Mouse (Mus musculus) liver, postnatal 0 days (tissue): ENCODE data around the gene Napsa. TPM values are rescaled to one million over a fixed set of nuclear protein-coding genes. Genes with fewer than 3 reads are reported as not detected.
A peak's percentile ranks its signal among the peaks of the same experiment; 100 is the strongest.

Experiments
- ATAC-seq: fragments of 200-750 bp; cut with Nextera tagmentation; 2 replicates; pipeline ENCODE4 v1.8.0; 2017; ENCODE audit warnings: mild to moderate bottlenecking, moderate library complexity
- DNase-seq: peaks from one replicate; pipeline ENCODE4 v3.0.0-alpha.2; 2016
- H3K27ac ChIP-seq: fragments of 300-500 bp; sonication (generic); 2 replicates; pipeline ENCODE4 v1.5.1; 2014; ENCODE audit warnings: antibody characterized with exemption, moderate library complexity, mild to moderate bottlenecking, low read depth
- H3K27me3 ChIP-seq: fragments of 300-500 bp; sonication (generic); 2 replicates; pipeline ENCODE4 v1.6.1; 2014; ENCODE audit warnings: low read length, control low read depth, mixed read lengths; ENCODE audit not compliant: insufficient read depth
- H3K36me3 ChIP-seq: fragments of 300-500 bp; sonication (generic); replicated peaks from 2 replicates; pipeline ENCODE4 v1.6.1; 2014; ENCODE audit warnings: mild to moderate bottlenecking, control low read depth, low read length, moderate library complexity, mixed read lengths; ENCODE audit not compliant: insufficient read depth
- H3K4me1 ChIP-seq: fragments of 300-500 bp; sonication (generic); 2 replicates; pipeline ENCODE4 v1.6.1; 2014; ENCODE audit warnings: antibody characterized with exemption, mild to moderate bottlenecking, control low read depth; ENCODE audit not compliant: insufficient read depth
- H3K4me2 ChIP-seq: fragments of 300-500 bp; sonication (generic); 2 replicates; pipeline ENCODE4 v1.6.1; 2014; ENCODE audit warnings: low read depth, mild to moderate bottlenecking, low read length, moderate library complexity, mixed read lengths
- H3K4me3 ChIP-seq: fragments of 300-500 bp; sonication (generic); 2 replicates; pipeline ENCODE4 v1.5.1; 2014; ENCODE audit warnings: low read depth, low read length
- H3K9ac ChIP-seq: fragments of 300-500 bp; sonication (generic); replicated peaks from 2 replicates; pipeline ENCODE4 v1.6.1; 2014; ENCODE audit warnings: mild to moderate bottlenecking, moderate library complexity
- H3K9me3 ChIP-seq: fragments of 300-500 bp; sonication (generic); 2 replicates; pipeline ENCODE4 v1.6.1; 2016; ENCODE audit warnings: mild to moderate bottlenecking, control low read depth, low read length, mixed read lengths
- CTCF ChIP-seq: sonication (generic); IDR thresholded peaks from 2 replicates; pipeline ENCODE4 v1.5.1; 2016; ENCODE audit warnings: antibody characterized with exemption, low read depth
- EP300 ChIP-seq: IDR thresholded peaks from 2 replicates; pipeline ENCODE4 v1.6.1; 2016; ENCODE audit warnings: antibody characterized with exemption, low read depth, mild to moderate bottlenecking
- WGBS: fragments of 180-500 bp; shearing (Covaris S2); extraction: QIAGEN DNeasy Blood & Tissue Kit; methylation state at CpG from one replicate; pipeline ENCODE4 v1.1.7; 2014; ENCODE audit not compliant: insufficient replicate concordance; 5-methylcytosine and 5-hydroxymethylcytosine counted together
- polyA plus RNA-seq: library from polyadenylated mRNA; unstranded; fragments of >200 nt; fragmentation: Nextera tagmentation; extraction: Ambion mirVana; gene quantifications from 2 replicates; pipeline ENCODE4 v1.2.1, GENCODE M21; 2015

Gene Napsa
- polyA plus RNA-seq, 1 experiment from 2014 or later, result 17.8 TPM

GRCm38 (mm10) chr7:44584265-44584804, 12.2 kb downstream of the Napsa start:
- Histone ChIP-seq H3K27me3 (peaks cover 38% of the 10 kb centered on the region), H3K4me1 (peaks cover 12% of the 10 kb centered on the region), H3K9me3 (no peaks in the 10 kb centered on the region), H3K4me2 (no peak overlapping the region), H3K4me3 (no peak overlapping the region), H3K27ac (no peak overlapping the region), H3K36me3 (no peaks in the 10 kb centered on the region; the same call in 1 of the 2 replicates), H3K9ac (no peak overlapping the region)
- DNase-seq (no peak), ATAC-seq (no peak)
- no peak for TF ChIP-seq EP300
- TF ChIP-seq CTCF, result no peak
- WGBS, result 48% methylated on average over 4 of the region's 4 CpGs

GRCm38 (mm10) chr7:44584921-44585320, 12.7 kb downstream of the Napsa start:
- peaks cover 44% of the 10 kb centered on the region for H3K27me3 ChIP-seq
- no peak overlapping the region for H3K27ac ChIP-seq
- WGBS, result 76% methylated on average over 6 of the region's 6 CpGs
- peaks cover 14% of the 10 kb centered on the region for H3K4me1 ChIP-seq
- ATAC-seq, result no peak
- no peak for DNase-seq
- H3K9me3 ChIP-seq, result no peaks in the 10 kb centered on the region
- no peak overlapping the region for H3K9ac ChIP-seq
- no peak overlapping the region for H3K4me2 ChIP-seq
- H3K4me3 ChIP-seq, result no peak overlapping the region
- no peaks in the 10 kb centered on the region; the same call in 1 of the 2 replicates for H3K36me3 ChIP-seq
- TF ChIP-seq EP300, result no peak
- no peak for TF ChIP-seq CTCF

GRCm38 (mm10) chr7:44585606-44586005, 13.4 kb downstream of the Napsa start:
- Histone ChIP-seq H3K4me3 (no peak overlapping the region), H3K36me3 (no peaks in the 10 kb centered on the region; the same call in 1 of the 2 replicates), H3K9me3 (no peaks in the 10 kb centered on the region), H3K27ac (no peak overlapping the region), H3K4me2 (no peak overlapping the region), H3K4me1 (peaks cover 18% of the 10 kb centered on the region), H3K9ac (no peak overlapping the region), H3K27me3 (peaks cover 50% of the 10 kb centered on the region)
- ATAC-seq (no peak), DNase-seq (no peak)
- 80% methylated on average over 6 of the region's 6 CpGs for WGBS
- TF ChIP-seq CTCF (no peak), EP300 (no peak)

GRCm38 (mm10) chr7:44586518-44586917, 14.3 kb downstream of the Napsa start:
- no peak for DNase-seq
- Histone ChIP-seq H3K4me2 (no peak overlapping the region), H3K9ac (no peak overlapping the region), H3K36me3 (no peaks in the 10 kb centered on the region; the same call in 1 of the 2 replicates), H3K9me3 (no peaks in the 10 kb centered on the region), H3K27me3 (peaks cover 58% of the 10 kb centered on the region), H3K4me1 (peaks cover 26% of the 10 kb centered on the region), H3K4me3 (0 out of 2 replicates have a peak overlapping the region, but pooled peaks have one; percentile 17), H3K27ac (no peak overlapping the region)
- TF ChIP-seq EP300 (no peak), CTCF (no peak)
- 17% methylated on average over 19 of the region's 19 CpGs for WGBS
- ATAC-seq, result no peak

- peaks cover 29% of the 10 kb centered on the region for H3K4me1 ChIP-seq
- H3K27ac ChIP-seq, result no peak overlapping the region
- peaks cover 63% of the 10 kb centered on the region for H3K27me3 ChIP-seq
- no peak overlapping the region for H3K9ac ChIP-seq
- no peak for TF ChIP-seq EP300
- no peak for TF ChIP-seq CTCF
- peak; percentile 47 for DNase-seq
- H3K4me2 ChIP-seq, result peak overlapping the region; percentile 23; the same call in 1 of the 2 replicates
- no peaks in the 10 kb centered on the region for H3K9me3 ChIP-seq
- H3K36me3 ChIP-seq, result no peaks in the 10 kb centered on the region
- no peak for ATAC-seq
- H3K4me3 ChIP-seq, result peak overlapping the region; percentile 17; the same call in 1 of the 2 replicates
- WGBS, result 2% methylated on average over 18 of the region's 18 CpGs
These were observed 14.8 kb downstream of the Napsa start for GRCm38 (mm10) chr7:44586930-44587329.

GRCm38 (mm10) chr7:44587676-44588075, 15.5 kb downstream of the Napsa start:
- ATAC-seq (no peak), DNase-seq (no peak)
- Histone ChIP-seq H3K4me3 (no peak overlapping the region), H3K27me3 (peaks cover 70% of the 10 kb centered on the region), H3K27ac (no peak overlapping the region), H3K4me2 (no peak overlapping the region), H3K36me3 (no peaks in the 10 kb centered on the region), H3K9ac (no peak overlapping the region), H3K4me1 (peaks cover 29% of the 10 kb centered on the region), H3K9me3 (no peaks in the 10 kb centered on the region)
- WGBS, result 44% methylated on average over 6 of the region's 6 CpGs
- TF ChIP-seq EP300, result no peak
- no peak for TF ChIP-seq CTCF
